Mouse (Mus musculus) brain, embryonic 14.5 days (tissue): ENCODE results near the gene Gata3.

Experiments
- CTCF ChIP-seq: fragments of 200-500 bp; IDR thresholded peaks from 2 replicates; pipeline ENCODE4 v1.5.1; 2012; ENCODE audit warnings: inconsistent platforms, mild to moderate bottlenecking, moderate library complexity, borderline replicate concordance; ENCODE audit not compliant: insufficient read depth, insufficient read length; ENCODE audit errors: extremely low read depth
- POLR2A ChIP-seq: fragments of 200-500 bp; IDR thresholded peaks from 2 replicates; pipeline ENCODE4 v1.6.1; 2012; ENCODE audit warnings: mild to moderate bottlenecking, inconsistent platforms, borderline replicate concordance; ENCODE audit not compliant: poor library complexity, insufficient read depth, insufficient read length, severe bottlenecking; ENCODE audit errors: extremely low read depth

GRCm38 (mm10) chr2:9871798-9872197 is 18.0 kb downstream of the Gata3 start:
- no peak for TF ChIP-seq CTCF
- TF ChIP-seq POLR2A = no peak
